Mouse (Mus musculus): ENCODE measurements around the gene Olfr312. TPM values are rescaled to one million over a fixed set of nuclear protein-coding genes. Genes with fewer than 3 reads are reported as not detected.
"Not testable (repeated sequence)": the region's sequence is repeated elsewhere in the genome, so short reads cannot be mapped to it uniquely, and the experiment has no call there.

The Olfr312 gene
- polyA plus RNA-seq, 1 experiment from 2014 or later = 0.27 TPM

GRCm38 (mm10) chr11:58795856-58796255 lies 33.2 kb upstream of the Olfr312 start:
- Histone ChIP-seq H3K4me3 (ENCODE audit: control insufficient read depth in 1 of 2, insufficient read depth in 1 of 2, low read depth in 1 of 2, low read length in 2 of 2) (no peak overlapping the region), H3K4me1 (ENCODE audit: control insufficient read depth in 2 of 2, insufficient read depth in 2 of 2, low read length in 2 of 2) (no peaks in the 10 kb centered on the region), H3K36me3 (ENCODE audit: control insufficient read depth, insufficient read depth, low read length) (no peaks in the 10 kb centered on the region), H3K9me3 (ENCODE audit: control insufficient read depth, low read length) (no peaks in the 10 kb centered on the region), H3K27me3 (ENCODE audit: control insufficient read depth, insufficient read depth, low read length) (no peaks in the 10 kb centered on the region), H3K4me2 (ENCODE audit: low read length) (no peak overlapping the region), H3K27ac (replicated peaks in 1 of 2; ENCODE audit: control insufficient read depth in 1 of 2, insufficient read depth in 1 of 2, low read depth in 2 of 2, low read length in 2 of 2) (no peak overlapping the region), H3K9ac (ENCODE audit: low read length) (no peak overlapping the region)
- no peak for ATAC-seq (ENCODE audit: insufficient number of reproducible peaks, insufficient read depth, low FRiP score, low read depth)
- WGBS = 86% methylated on average over 2 of the region's 2 CpGs

- no peak for ATAC-seq (ENCODE audit: insufficient number of reproducible peaks, insufficient read depth, low FRiP score, low read depth)
- WGBS = 58% methylated on average over 7 of the region's 7 CpGs
- no peak overlapping the region for H3K9ac ChIP-seq (ENCODE audit: low read length)
- peaks cover 0 to 4% of the 10 kb centered on the region in 2 experiments; a peak in 3 of 4 replicates for H3K4me1 ChIP-seq (ENCODE audit: control insufficient read depth in 2 of 2, insufficient read depth in 2 of 2, low read length in 2 of 2)
- no peak overlapping the region for H3K4me2 ChIP-seq (ENCODE audit: low read length)
- no peak overlapping the region for H3K4me3 ChIP-seq (ENCODE audit: control insufficient read depth in 1 of 2, insufficient read depth in 1 of 2, low read depth in 1 of 2, low read length in 2 of 2)
- H3K36me3 ChIP-seq (ENCODE audit: control insufficient read depth, insufficient read depth, low read length) = no peaks in the 10 kb centered on the region
- no peaks in the 10 kb centered on the region for H3K9me3 ChIP-seq (ENCODE audit: control insufficient read depth, low read length)
- H3K27ac ChIP-seq (replicated peaks in 1 of 2; ENCODE audit: control insufficient read depth in 1 of 2, insufficient read depth in 1 of 2, low read depth in 2 of 2, low read length in 2 of 2) = no peak overlapping the region
- H3K27me3 ChIP-seq (ENCODE audit: control insufficient read depth, insufficient read depth, low read length) = no peaks in the 10 kb centered on the region
Measured at GRCm38 (mm10) chr11:58796850-58797249, 32.2 kb upstream of the Olfr312 start.

GRCm38 (mm10) chr11:58799747-58800146 lies 29.3 kb upstream of the Olfr312 start:
- Histone ChIP-seq H3K27ac (replicated peaks in 1 of 2; ENCODE audit: control insufficient read depth in 1 of 2, insufficient read depth in 1 of 2, low read depth in 2 of 2, low read length in 2 of 2) (no peak overlapping the region), H3K9ac (ENCODE audit: low read length) (no peak overlapping the region), H3K36me3 (ENCODE audit: control insufficient read depth, insufficient read depth, low read length) (no peaks in the 10 kb centered on the region), H3K27me3 (ENCODE audit: control insufficient read depth, insufficient read depth, low read length) (no peaks in the 10 kb centered on the region), H3K9me3 (ENCODE audit: control insufficient read depth, low read length) (no peaks in the 10 kb centered on the region), H3K4me1 (ENCODE audit: control insufficient read depth in 2 of 2, insufficient read depth in 2 of 2, low read length in 2 of 2) (peaks cover 0 to 8% of the 10 kb centered on the region in 2 experiments; a peak in 3 of 4 replicates), H3K4me2 (ENCODE audit: low read length) (no peak overlapping the region), H3K4me3 (ENCODE audit: control insufficient read depth in 1 of 2, insufficient read depth in 1 of 2, low read depth in 1 of 2, low read length in 2 of 2) (no peak overlapping the region)
- 70% methylated on average over 5 of the region's 5 CpGs for WGBS
- ATAC-seq (ENCODE audit: insufficient number of reproducible peaks, insufficient read depth, low FRiP score, low read depth) = no peak

- Histone ChIP-seq H3K4me2 (ENCODE audit: low read length) (peak within 1 kb of the TSS; percentile 35), H3K36me3 (ENCODE audit: control insufficient read depth, insufficient read depth, low read length) (no peaks in the 10 kb centered on the region), H3K27me3 (ENCODE audit: control insufficient read depth, insufficient read depth, low read length) (no peaks in the 10 kb centered on the region), H3K4me1 (ENCODE audit: control insufficient read depth in 2 of 2, insufficient read depth in 2 of 2, low read length in 2 of 2) (peaks cover 0 to 8% of the 10 kb centered on the region in 2 experiments; a peak in 3 of 4 replicates), H3K9me3 (ENCODE audit: control insufficient read depth, low read length) (no peaks in the 10 kb centered on the region), H3K4me3 (ENCODE audit: control insufficient read depth in 1 of 2, insufficient read depth in 1 of 2, low read depth in 1 of 2, low read length in 2 of 2) (no peak within 1 kb of the TSS), H3K27ac (replicated peaks in 1 of 2; ENCODE audit: control insufficient read depth in 1 of 2, insufficient read depth in 1 of 2, low read depth in 2 of 2, low read length in 2 of 2) (no peak within 1 kb of the TSS), H3K9ac (ENCODE audit: low read length) (no peak within 1 kb of the TSS)
- no peak for ATAC-seq (ENCODE audit: insufficient number of reproducible peaks, insufficient read depth, low FRiP score, low read depth)
- WGBS = 35% methylated on average over 14 of the region's 14 CpGs
Measured at GRCm38 (mm10) chr11:58801558-58802228, 27.3 kb upstream of the Olfr312 start, which contains the start of gene Fam183b. Gene Fam183b, minus strand, starts transcription at chr11:58801960.

DNA sequence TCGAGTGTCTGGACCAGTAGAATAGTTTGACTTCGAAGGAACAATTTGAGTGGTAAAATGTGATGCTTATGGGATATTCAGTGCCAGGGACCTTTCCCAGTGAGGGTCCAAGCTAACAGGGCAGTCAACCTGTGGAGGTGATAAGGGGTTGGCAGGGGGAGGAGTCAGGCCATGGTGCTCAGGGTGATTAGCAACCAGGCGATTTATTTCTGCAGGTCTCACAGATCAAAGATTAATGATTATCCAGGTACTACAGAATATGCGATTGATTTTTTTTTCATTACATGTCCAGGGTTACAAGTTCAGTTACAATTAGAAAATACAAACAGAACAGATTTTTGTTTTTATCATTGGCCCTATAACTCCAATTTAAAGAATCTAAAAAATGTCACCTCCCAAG lies 25.2 kb upstream of the Olfr312 start:
- no peaks in the 10 kb centered on the region for H3K9me3 ChIP-seq (ENCODE audit: control insufficient read depth, low read length)
- 72% methylated on average over 4 of the region's 4 CpGs for WGBS
- H3K9ac ChIP-seq (ENCODE audit: low read length) = no peak overlapping the region
- ATAC-seq (ENCODE audit: insufficient number of reproducible peaks, insufficient read depth, low FRiP score, low read depth) = no peak
- H3K4me1 ChIP-seq (ENCODE audit: control insufficient read depth in 2 of 2, insufficient read depth in 2 of 2, low read length in 2 of 2) = peaks cover 0 to 8% of the 10 kb centered on the region in 2 experiments; a peak in 3 of 4 replicates
- no peak overlapping the region for H3K4me2 ChIP-seq (ENCODE audit: low read length)
- no peak overlapping the region for H3K27ac ChIP-seq (replicated peaks in 1 of 2; ENCODE audit: control insufficient read depth in 1 of 2, insufficient read depth in 1 of 2, low read depth in 2 of 2, low read length in 2 of 2)
- H3K27me3 ChIP-seq (ENCODE audit: control insufficient read depth, insufficient read depth, low read length) = no peaks in the 10 kb centered on the region
- H3K36me3 ChIP-seq (ENCODE audit: control insufficient read depth, insufficient read depth, low read length) = no peaks in the 10 kb centered on the region
- no peak overlapping the region for H3K4me3 ChIP-seq (ENCODE audit: control insufficient read depth in 1 of 2, insufficient read depth in 1 of 2, low read depth in 1 of 2, low read length in 2 of 2)

DNA sequence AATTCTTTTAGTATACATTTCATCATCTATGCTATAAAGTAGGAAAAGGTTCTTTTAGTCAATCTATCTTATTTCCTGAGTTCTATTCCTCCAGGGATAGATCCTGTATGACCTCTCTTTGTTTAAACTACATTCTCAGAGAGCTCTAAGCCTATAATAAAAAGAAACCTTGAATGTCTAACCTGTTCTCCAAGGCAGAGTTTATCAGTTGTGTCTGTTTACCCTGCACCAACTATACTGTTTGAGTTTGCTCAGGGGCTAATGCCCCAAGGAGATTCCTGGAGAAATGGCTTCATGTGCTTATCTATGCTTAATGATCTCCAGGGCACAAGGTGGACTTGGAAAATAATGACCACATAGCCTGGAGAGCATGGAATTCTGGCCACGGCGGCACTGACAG lies 24.6 kb upstream of the Olfr312 start:
- no peak for ATAC-seq (ENCODE audit: insufficient number of reproducible peaks, insufficient read depth, low FRiP score, low read depth)
- Histone ChIP-seq H3K27ac (replicated peaks in 1 of 2; ENCODE audit: control insufficient read depth in 1 of 2, insufficient read depth in 1 of 2, low read depth in 2 of 2, low read length in 2 of 2) (no peak overlapping the region), H3K4me1 (ENCODE audit: control insufficient read depth in 2 of 2, insufficient read depth in 2 of 2, low read length in 2 of 2) (peaks cover 0 to 8% of the 10 kb centered on the region in 2 experiments; a peak in 3 of 4 replicates), H3K9me3 (ENCODE audit: control insufficient read depth, low read length) (no peaks in the 10 kb centered on the region), H3K9ac (ENCODE audit: low read length) (no peak overlapping the region), H3K4me3 (ENCODE audit: control insufficient read depth in 1 of 2, insufficient read depth in 1 of 2, low read depth in 1 of 2, low read length in 2 of 2) (no peak overlapping the region), H3K36me3 (ENCODE audit: control insufficient read depth, insufficient read depth, low read length) (no peaks in the 10 kb centered on the region), H3K27me3 (ENCODE audit: control insufficient read depth, insufficient read depth, low read length) (no peaks in the 10 kb centered on the region), H3K4me2 (ENCODE audit: low read length) (no peak overlapping the region)
- WGBS = 62% methylated on average over 2 of the region's 2 CpGs

- H3K27ac ChIP-seq (replicated peaks in 1 of 2; ENCODE audit: control insufficient read depth in 1 of 2, insufficient read depth in 1 of 2, low read depth in 2 of 2, low read length in 2 of 2) = no peak overlapping the region
- no peaks in the 10 kb centered on the region for H3K4me1 ChIP-seq (ENCODE audit: control insufficient read depth in 2 of 2, insufficient read depth in 2 of 2, low read length in 2 of 2)
- ATAC-seq (ENCODE audit: insufficient number of reproducible peaks, insufficient read depth, low FRiP score, low read depth) = no peak
- no peaks in the 10 kb centered on the region for H3K27me3 ChIP-seq (ENCODE audit: control insufficient read depth, insufficient read depth, low read length)
- H3K4me2 ChIP-seq (ENCODE audit: low read length) = no peak overlapping the region
- 4% methylated on average over 1 of the region's 1 CpGs for WGBS
- no peaks in the 10 kb centered on the region for H3K36me3 ChIP-seq (ENCODE audit: control insufficient read depth, insufficient read depth, low read length)
- no peak overlapping the region for H3K4me3 ChIP-seq (ENCODE audit: control insufficient read depth in 1 of 2, insufficient read depth in 1 of 2, low read depth in 1 of 2, low read length in 2 of 2)
- H3K9ac ChIP-seq (ENCODE audit: low read length) = no peak overlapping the region
- H3K9me3 ChIP-seq (ENCODE audit: control insufficient read depth, low read length) = no peaks in the 10 kb centered on the region
Measured at GRCm38 (mm10) chr11:58812001-58812400, 17.0 kb upstream of the Olfr312 start.

DNA sequence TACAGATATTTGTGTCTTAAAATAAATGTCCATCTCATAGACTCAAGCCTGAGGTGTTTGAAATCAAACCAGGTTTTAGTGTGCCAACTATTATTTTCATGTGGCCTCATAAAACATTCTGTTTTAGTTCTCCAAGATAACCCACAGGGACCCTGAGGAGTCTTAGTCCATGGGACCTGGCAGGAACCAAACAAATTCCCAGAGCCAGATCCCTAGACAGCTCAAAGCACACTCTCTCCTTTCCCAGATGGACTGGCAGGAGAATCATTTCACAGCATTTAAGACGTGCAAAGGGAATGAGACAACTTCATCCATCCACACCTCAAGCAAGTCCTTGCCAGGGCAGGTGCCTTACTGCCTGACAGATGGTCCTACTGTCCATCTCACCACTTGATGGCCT lies 14.3 kb upstream of the Olfr312 start, which contains the start of gene Olfr313:
TSS of gene Olfr313 (plus strand) at position 301 of the 400 bp plus-strand sequence.
- not testable (repeated sequence) for ATAC-seq (ENCODE audit: insufficient number of reproducible peaks, insufficient read depth, low FRiP score, low read depth)

More for the DNA sequence above, 14.3 kb upstream of the Olfr312 start, which contains the start of gene Olfr313:
- H3K9ac ChIP-seq (ENCODE audit: low read length); H3K9me3 ChIP-seq (ENCODE audit: control insufficient read depth, low read length); H3K4me1 ChIP-seq (ENCODE audit: control insufficient read depth in 2 of 2, insufficient read depth in 2 of 2, low read length in 2 of 2); H3K27ac ChIP-seq (replicated peaks in 1 of 2; ENCODE audit: control insufficient read depth in 1 of 2, insufficient read depth in 1 of 2, low read depth in 2 of 2, low read length in 2 of 2); H3K27me3 ChIP-seq (ENCODE audit: control insufficient read depth, insufficient read depth, low read length); H3K36me3 ChIP-seq (ENCODE audit: control insufficient read depth, insufficient read depth, low read length); H3K4me3 ChIP-seq (ENCODE audit: control insufficient read depth in 1 of 2, insufficient read depth in 1 of 2, low read depth in 1 of 2, low read length in 2 of 2); H3K4me2 ChIP-seq (ENCODE audit: low read length): not testable (repeated sequence)
- WGBS = 50% methylated on average over 1 of the region's 1 CpGs
